Mouse (Mus musculus) ZHBTc4 (cell line): ENCODE measurements around the gene Gm3633.
"Not testable (repeated sequence)": the region's sequence is repeated elsewhere in the genome, so short reads cannot be mapped to it uniquely, and the experiment has no call there.

ENCODE experiments used
- DNase-seq: peaks from one replicate; pipeline ENCODE4 v3.0.0-alpha.2; 2011; ENCODE audit warnings: low read depth, low spot score

Gene Gm3633

GRCm38 (mm10) chr14:42641817-42642216 lies at the start of gene Gm3633:
Gene Gm3633 (minus strand): TSS chr14:42641917.
- not testable (repeated sequence) for DNase-seq

- not testable (repeated sequence) for DNase-seq
Observed at GRCm38 (mm10) chr14:42655638-42656037, 13.9 kb upstream of the Gm3633 start, which contains the start of gene Gm10378. Gene Gm10378 (plus strand): TSS chr14:42655938.

GRCm38 (mm10) chr14:42599782-42600181 lies 41.9 kb downstream of the Gm3633 start, which contains the start of gene Gm17124:
Gene Gm17124 (minus strand): TSS chr14:42599882.
- DNase-seq, result not testable (repeated sequence)
